Mouse (Mus musculus) hindbrain, embryonic 14.5 days (tissue): ENCODE measurements around the gene Foxn3. TPM values are rescaled to one million over a fixed set of nuclear protein-coding genes. Genes with fewer than 3 reads are reported as not detected.

Source experiments
- ATAC-seq: fragments of 200-750 bp; cut with Nextera tagmentation; 2 replicates; pipeline ENCODE4 v1.8.0; 2017; ENCODE audit warnings: moderate number of reproducible peaks, mild to moderate bottlenecking, moderate TSS enrichment, moderate library complexity; ENCODE audit not compliant: low FRiP score
- DNase-seq: peaks from one replicate; pipeline ENCODE4 v3.0.0-alpha.2; 2015; ENCODE audit warnings: low spot score
- H3K27ac ChIP-seq: fragments of 300-500 bp; sonication (generic); 2 replicates; pipeline ENCODE4 v1.5.1; 2014; ENCODE audit warnings: mild to moderate bottlenecking, moderate library complexity
- H3K27me3 ChIP-seq: fragments of 300-500 bp; sonication (generic); 2 replicates; pipeline ENCODE4 v1.6.1; 2014; ENCODE audit warnings: mild to moderate bottlenecking, low read length, mixed read lengths; ENCODE audit not compliant: control insufficient read depth, insufficient read depth
- H3K36me3 ChIP-seq: fragments of 300-500 bp; sonication (generic); replicated peaks from 2 replicates; pipeline ENCODE4 v1.6.1; 2014; ENCODE audit not compliant: control insufficient read depth, insufficient read depth
- H3K4me1 ChIP-seq: fragments of 300-500 bp; sonication (generic); replicated peaks from 2 replicates; pipeline ENCODE4 v1.6.1; 2014; ENCODE audit warnings: antibody characterized with exemption, low read length, mixed read lengths; ENCODE audit not compliant: control insufficient read depth, insufficient read depth
- H3K4me2 ChIP-seq: fragments of 300-500 bp; sonication (generic); replicated peaks from 2 replicates; pipeline ENCODE4 v1.6.1; 2014; ENCODE audit warnings: mild to moderate bottlenecking, moderate library complexity
- H3K4me3 ChIP-seq: fragments of 300-500 bp; sonication (generic); replicated peaks from 2 replicates; pipeline ENCODE4 v1.5.1; 2014; ENCODE audit warnings: mild to moderate bottlenecking, low read length
- H3K9ac ChIP-seq: fragments of 300-500 bp; sonication (generic); 2 replicates; pipeline ENCODE4 v1.6.1; 2014
- H3K9me3 ChIP-seq: fragments of 300-500 bp; sonication (generic); 2 replicates; pipeline ENCODE4 v1.6.1; 2016; ENCODE audit warnings: low read length; ENCODE audit not compliant: control insufficient read depth
- WGBS: fragments of 180-500 bp; shearing (Covaris S2); extraction: QIAGEN DNeasy Blood & Tissue Kit; methylation state at CpG from one replicate; pipeline ENCODE4 v1.1.7; 2014; 5-methylcytosine and 5-hydroxymethylcytosine counted together
- polyA plus RNA-seq: library from polyadenylated mRNA; unstranded; fragments of >200 nt; fragmentation: Nextera tagmentation; extraction: Ambion mirVana; gene quantifications from 2 replicates; pipeline ENCODE4 v1.2.1, GENCODE M21; 2014

Gene Foxn3
- 83.6 and 84.9 TPM in 2 replicates for polyA plus RNA-seq

DNA sequence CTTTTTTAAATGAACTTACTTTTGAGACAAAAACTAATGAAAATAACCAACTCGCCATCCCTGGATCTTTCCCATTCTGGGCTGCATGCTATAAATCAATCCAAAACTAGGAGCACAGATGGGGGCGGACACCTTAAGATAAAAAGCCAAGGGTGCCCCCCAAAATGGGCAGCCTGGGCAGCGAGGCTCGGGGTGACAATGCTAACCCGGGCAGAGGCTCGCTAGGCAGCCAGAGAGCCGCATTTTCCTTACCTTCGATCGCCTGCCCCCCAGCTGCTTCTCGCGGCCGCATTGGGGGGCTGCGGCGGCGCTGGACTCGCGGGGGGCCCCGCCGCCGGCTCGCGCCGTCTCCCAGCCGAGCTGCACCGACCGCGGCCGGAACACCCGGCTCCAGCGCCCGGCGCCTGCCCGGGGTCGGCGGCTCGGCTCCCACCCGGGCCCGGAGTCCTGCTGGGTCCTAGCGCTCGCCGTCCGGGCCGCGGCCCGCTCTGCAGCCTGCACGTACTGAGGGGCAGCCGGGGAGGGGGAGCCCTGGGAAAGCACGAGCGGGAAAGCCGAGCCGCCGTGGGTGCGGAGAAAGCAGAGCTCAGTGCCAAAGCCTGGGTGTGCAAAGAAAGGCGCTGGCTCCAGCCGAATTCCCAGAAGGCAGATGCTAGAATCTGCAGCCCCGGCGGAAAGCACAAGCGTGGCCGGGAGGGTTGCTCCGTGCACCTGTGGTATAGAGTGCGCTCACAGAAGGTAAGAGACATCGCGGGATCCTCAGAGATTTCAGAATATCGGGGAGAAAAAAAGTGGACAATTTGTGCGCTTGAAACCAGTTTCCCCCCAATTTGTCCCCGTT, at the start of gene Foxn3:
TSS of gene Foxn3 (minus strand) at position 364 of the 841 bp plus-strand sequence.
- WGBS: under 1% methylated on average over 65 of the region's 66 CpGs
- DNase-seq (peak; percentile 76), ATAC-seq (peak; percentile 94)
- H3K4me1 ChIP-seq: peaks cover 20% of the 10 kb centered on the region
- peak within 1 kb of the TSS; percentile 66 for H3K4me2 ChIP-seq
- H3K27me3 ChIP-seq: no peaks in the 10 kb centered on the region
- peak within 1 kb of the TSS; percentile 82 for H3K9ac ChIP-seq
- no peaks in the 10 kb centered on the region for H3K9me3 ChIP-seq
- H3K36me3 ChIP-seq: no peaks in the 10 kb centered on the region
- peak within 1 kb of the TSS; percentile 72 for H3K4me3 ChIP-seq
- H3K27ac ChIP-seq: peak within 1 kb of the TSS; percentile 83

- no peak overlapping the region for H3K27ac ChIP-seq
- H3K4me2 ChIP-seq: no peak overlapping the region
- ATAC-seq: no peak
- no peaks in the 10 kb centered on the region for H3K27me3 ChIP-seq
- 48% methylated on average over 9 of the region's 9 CpGs for WGBS
- DNase-seq: no peak
- H3K4me1 ChIP-seq: no peaks in the 10 kb centered on the region
- no peak overlapping the region for H3K4me3 ChIP-seq
- H3K36me3 ChIP-seq: no peaks in the 10 kb centered on the region
- H3K9me3 ChIP-seq: no peaks in the 10 kb centered on the region
- H3K9ac ChIP-seq: no peak overlapping the region
Measured at GRCm38 (mm10) chr12:99612181-99612871, 48.9 kb upstream of the Foxn3 start.

DNA sequence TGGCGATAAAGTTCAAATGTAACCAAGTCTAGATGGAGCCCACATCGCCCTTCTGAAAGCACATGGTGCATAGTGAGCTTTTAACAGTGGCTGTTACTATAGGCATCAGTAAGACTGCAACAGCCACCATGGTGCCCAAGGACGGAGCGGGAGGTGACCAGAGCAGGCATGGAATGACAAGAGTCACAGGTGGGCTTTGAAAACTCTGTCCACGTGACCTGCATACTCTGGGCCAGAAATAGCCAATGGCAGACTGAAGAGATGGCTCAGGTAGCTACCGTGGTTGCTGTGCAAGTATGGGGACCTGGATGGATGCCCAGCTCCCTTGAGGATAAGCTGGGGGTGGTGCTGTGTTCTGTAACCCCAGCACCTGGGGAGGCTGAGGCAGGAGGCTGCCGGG, 47.5 kb upstream of the Foxn3 start:
- Histone ChIP-seq H3K4me1 (no peaks in the 10 kb centered on the region), H3K4me2 (no peak overlapping the region), H3K9ac (no peak overlapping the region), H3K4me3 (no peak overlapping the region), H3K36me3 (no peaks in the 10 kb centered on the region), H3K27ac (no peak overlapping the region), H3K27me3 (no peaks in the 10 kb centered on the region), H3K9me3 (no peaks in the 10 kb centered on the region)
- no peak for DNase-seq
- WGBS: 93% methylated on average over 7 of the region's 7 CpGs
- ATAC-seq: no peak

- Histone ChIP-seq H3K4me2 (no peak overlapping the region), H3K4me1 (no peaks in the 10 kb centered on the region), H3K36me3 (no peaks in the 10 kb centered on the region), H3K27ac (no peak overlapping the region), H3K27me3 (no peaks in the 10 kb centered on the region), H3K4me3 (no peak overlapping the region), H3K9ac (no peak overlapping the region), H3K9me3 (no peaks in the 10 kb centered on the region)
- DNase-seq (no peak), ATAC-seq (no peak)
- 93% methylated on average over 16 of the region's 16 CpGs for WGBS
Measured at GRCm38 (mm10) chr12:99610069-99610815, 46.9 kb upstream of the Foxn3 start.

DNA sequence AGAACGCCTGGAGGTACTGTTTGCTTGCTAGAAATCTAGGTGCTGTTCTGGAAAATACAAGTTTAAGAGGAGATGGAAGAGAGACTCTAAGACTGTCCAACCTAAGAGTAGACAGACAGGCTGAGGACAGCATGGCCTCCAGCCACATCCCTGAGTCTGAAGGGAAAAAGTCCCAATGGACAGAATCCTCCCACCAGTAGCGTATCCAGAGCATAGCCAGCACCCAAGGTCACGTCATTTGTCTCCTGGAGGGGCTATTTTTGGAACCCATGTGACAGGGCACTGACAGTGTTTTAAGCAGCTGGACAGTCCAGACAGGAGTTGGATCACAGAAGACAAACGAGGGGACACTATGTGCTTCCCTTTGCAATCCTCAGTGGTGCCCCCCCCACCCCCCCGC, 46.3 kb upstream of the Foxn3 start:
- ATAC-seq: no peak
- 83% methylated on average over 5 of the region's 5 CpGs for WGBS
- no peaks in the 10 kb centered on the region for H3K27me3 ChIP-seq

DNA sequence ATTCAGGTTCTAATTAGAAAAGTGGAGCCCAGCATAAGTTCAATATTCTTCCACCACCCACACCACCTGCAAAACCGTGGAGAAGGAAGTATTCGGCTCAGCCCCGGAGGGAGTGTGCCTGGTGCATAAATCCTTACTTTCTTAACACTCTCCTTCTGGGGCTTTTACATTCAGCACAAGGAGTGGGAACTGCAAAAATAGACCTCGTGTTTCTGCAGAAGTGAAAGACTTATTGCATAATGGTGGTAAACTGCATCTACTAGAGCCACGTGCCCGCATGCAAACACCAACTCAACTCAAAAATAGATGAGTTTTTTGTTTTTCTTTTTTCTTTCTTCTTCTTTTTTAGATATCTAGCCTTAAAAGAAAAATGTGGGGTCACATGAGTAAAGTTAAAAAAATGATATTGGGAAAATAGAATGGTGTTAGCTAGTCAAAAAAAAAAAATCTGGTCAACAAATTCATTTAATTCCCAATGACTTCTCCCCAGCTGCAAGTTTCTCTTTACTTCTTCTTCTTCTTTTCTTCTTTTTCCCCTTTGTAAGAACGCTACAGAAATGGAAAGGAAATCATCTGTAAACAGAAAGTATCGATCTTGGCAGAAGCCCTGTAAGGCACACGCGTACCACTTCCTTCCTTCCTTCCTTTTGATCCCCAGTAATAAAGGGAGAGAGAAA, 45.0 kb upstream of the Foxn3 start:
- no peaks in the 10 kb centered on the region for H3K36me3 ChIP-seq
- no peak overlapping the region for H3K27ac ChIP-seq
- no peaks in the 10 kb centered on the region for H3K27me3 ChIP-seq
- 86% methylated on average over 10 of the region's 10 CpGs for WGBS
- no peaks in the 10 kb centered on the region for H3K9me3 ChIP-seq
- no peak for DNase-seq
- ATAC-seq: no peak
- no peak overlapping the region for H3K9ac ChIP-seq
- H3K4me1 ChIP-seq: no peaks in the 10 kb centered on the region
- no peak overlapping the region for H3K4me2 ChIP-seq
- no peak overlapping the region for H3K4me3 ChIP-seq

More for the DNA sequence above, 46.3 kb upstream of the Foxn3 start:
- H3K4me2 ChIP-seq: no peak overlapping the region
- H3K36me3 ChIP-seq: no peaks in the 10 kb centered on the region
- H3K9me3 ChIP-seq: no peaks in the 10 kb centered on the region
- H3K9ac ChIP-seq: no peak overlapping the region
- no peaks in the 10 kb centered on the region for H3K4me1 ChIP-seq
- DNase-seq: no peak
- H3K27ac ChIP-seq: no peak overlapping the region
- H3K4me3 ChIP-seq: no peak overlapping the region

- H3K36me3 ChIP-seq: no peaks in the 10 kb centered on the region
- no peak overlapping the region for H3K4me2 ChIP-seq
- no peak overlapping the region for H3K27ac ChIP-seq
- no peaks in the 10 kb centered on the region for H3K27me3 ChIP-seq
- DNase-seq (no peak), ATAC-seq (no peak)
- no peak overlapping the region for H3K9ac ChIP-seq
- 69% methylated on average over 2 of the region's 2 CpGs for WGBS
- no peaks in the 10 kb centered on the region for H3K4me1 ChIP-seq
- H3K9me3 ChIP-seq: no peaks in the 10 kb centered on the region
- H3K4me3 ChIP-seq: no peak overlapping the region
Measured at GRCm38 (mm10) chr12:99603381-99603780, 40.0 kb upstream of the Foxn3 start.

DNA sequence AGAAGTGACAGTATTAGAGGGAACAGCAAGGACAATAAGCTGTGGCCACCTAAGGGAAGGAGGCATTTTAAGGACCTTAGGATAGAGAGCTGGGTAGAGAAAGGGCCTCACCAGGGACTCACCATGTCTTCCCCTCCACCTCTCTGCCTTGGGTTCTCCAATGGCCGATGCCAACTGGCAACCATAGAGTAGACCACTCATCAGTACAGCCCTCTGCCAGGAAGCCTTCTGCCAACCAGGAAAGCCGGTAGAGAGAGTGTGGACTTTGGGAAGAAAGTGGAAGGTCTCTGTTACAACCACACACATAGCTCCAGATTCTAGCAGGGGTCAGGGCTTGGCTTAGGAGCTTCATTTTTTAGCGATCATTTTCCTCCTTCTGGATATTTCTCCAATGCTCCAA, 38.5 kb upstream of the Foxn3 start:
- H3K4me2 ChIP-seq: no peak overlapping the region
- H3K4me1 ChIP-seq: no peaks in the 10 kb centered on the region
- no peak overlapping the region for H3K9ac ChIP-seq
- WGBS: 96% methylated on average over 3 of the region's 3 CpGs
- no peak overlapping the region for H3K4me3 ChIP-seq
- no peaks in the 10 kb centered on the region for H3K27me3 ChIP-seq
- H3K36me3 ChIP-seq: no peaks in the 10 kb centered on the region
- no peak overlapping the region for H3K27ac ChIP-seq
- DNase-seq (no peak), ATAC-seq (no peak)
- H3K9me3 ChIP-seq: no peaks in the 10 kb centered on the region

DNA sequence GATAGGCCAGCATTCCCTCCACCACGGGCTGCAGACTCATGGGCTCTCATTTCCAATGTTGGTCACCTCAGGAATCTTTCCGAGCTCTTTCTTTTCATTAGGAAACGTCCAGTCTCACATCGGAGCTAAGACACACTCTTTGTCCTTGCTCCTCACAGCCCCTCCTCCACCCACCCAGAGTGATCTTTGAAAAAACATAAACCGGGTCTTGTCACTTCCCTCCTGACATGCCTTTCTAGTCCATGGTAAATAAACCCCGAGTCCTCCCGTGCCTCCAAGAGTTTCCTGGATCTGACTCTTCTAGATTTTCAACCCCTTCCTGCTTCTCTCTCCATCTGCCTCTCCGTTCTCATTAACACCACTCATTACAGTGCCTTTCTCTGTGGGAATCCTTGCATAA, 38.0 kb upstream of the Foxn3 start:
- DNase-seq: no peak
- no peaks in the 10 kb centered on the region for H3K36me3 ChIP-seq
- no peaks in the 10 kb centered on the region for H3K4me1 ChIP-seq
- no peak overlapping the region for H3K9ac ChIP-seq
- H3K9me3 ChIP-seq: no peaks in the 10 kb centered on the region
- no peak overlapping the region for H3K4me3 ChIP-seq
- ATAC-seq: no peak
- WGBS: 55% methylated on average over 8 of the region's 8 CpGs
- H3K4me2 ChIP-seq: no peak overlapping the region
- no peak overlapping the region for H3K27ac ChIP-seq
- H3K27me3 ChIP-seq: no peaks in the 10 kb centered on the region
